Mouse (Mus musculus) forebrain, embryonic 11.5 days (tissue): ENCODE results near the gene Noa1. TPM values are rescaled to one million over a fixed set of nuclear protein-coding genes. Genes with fewer than 3 reads are reported as not detected.

ENCODE experiments used
- ATAC-seq: fragments of 200-750 bp; cut with Nextera tagmentation; replicated peaks from 2 replicates; pipeline ENCODE4 v1.8.0; 2017; ENCODE audit warnings: moderate TSS enrichment; ENCODE audit not compliant: low FRiP score
- DNase-seq: peaks from one replicate; pipeline ENCODE4 v3.0.0-alpha.2; 2017; ENCODE audit warnings: low spot score
- H3K27ac ChIP-seq: fragments of 300-500 bp; sonication (generic); 2 replicates; pipeline ENCODE4 v1.5.1; 2014; ENCODE audit warnings: low read depth, low read length
- H3K27me3 ChIP-seq: fragments of 300-500 bp; sonication (generic); 2 replicates; pipeline ENCODE4 v1.6.1; 2014; ENCODE audit warnings: mild to moderate bottlenecking, low read length, mixed read lengths; ENCODE audit not compliant: control insufficient read depth, insufficient read depth
- H3K36me3 ChIP-seq: fragments of 300-500 bp; sonication (generic); 2 replicates; pipeline ENCODE4 v1.6.1; 2014; ENCODE audit warnings: mild to moderate bottlenecking, low read length, moderate library complexity, mixed read lengths; ENCODE audit not compliant: control insufficient read depth, insufficient read depth
- H3K4me1 ChIP-seq: fragments of 300-500 bp; sonication (generic); replicated peaks from 2 replicates; pipeline ENCODE4 v1.6.1; 2014; ENCODE audit warnings: low read length, mixed read lengths; ENCODE audit not compliant: control insufficient read depth, insufficient read depth
- H3K4me2 ChIP-seq: fragments of 300-500 bp; sonication (generic); 2 replicates; pipeline ENCODE4 v1.6.1; 2014; ENCODE audit warnings: low read depth, mild to moderate bottlenecking, low read length, moderate library complexity, mixed read lengths; ENCODE audit not compliant: severe bottlenecking
- H3K4me3 ChIP-seq: fragments of 300-500 bp; sonication (generic); 2 replicates; pipeline ENCODE4 v1.5.1; 2014; ENCODE audit warnings: low read depth, low read length
- H3K9ac ChIP-seq: fragments of 300-500 bp; sonication (generic); 2 replicates; pipeline ENCODE4 v1.6.1; 2014; ENCODE audit warnings: low read length
- H3K9me3 ChIP-seq: fragments of 300-500 bp; sonication (generic); 2 replicates; pipeline ENCODE4 v1.6.1; 2016; ENCODE audit warnings: low read length, mixed read lengths; ENCODE audit not compliant: control insufficient read depth
- WGBS: fragments of 180-500 bp; shearing (Covaris S2); extraction: QIAGEN DNeasy Blood & Tissue Kit; methylation state at CpG from one replicate; pipeline ENCODE4 v1.1.7; 2014; 5-methylcytosine and 5-hydroxymethylcytosine counted together
- polyA plus RNA-seq: library from polyadenylated mRNA; unstranded; fragments of >200 nt; fragmentation: Nextera tagmentation; extraction: Ambion mirVana; gene quantifications from 2 replicates; pipeline ENCODE4 v1.2.1, GENCODE M21; 2014

Noa1 gene
- polyA plus RNA-seq, 1 experiment from 2014 or later: 39.6 TPM

GRCm38 (mm10) chr5:77348901-77349300 is 39.0 kb upstream of the Noa1 start:
- no peaks in the 10 kb centered on the region for H3K4me1 ChIP-seq
- no peak overlapping the region for H3K4me2 ChIP-seq
- peaks cover 6% of the 10 kb centered on the region for H3K36me3 ChIP-seq
- H3K27me3 ChIP-seq: no peaks in the 10 kb centered on the region
- no peak overlapping the region for H3K9ac ChIP-seq
- DNase-seq: no peak
- H3K9me3 ChIP-seq: no peaks in the 10 kb centered on the region
- H3K4me3 ChIP-seq: no peak overlapping the region
- no peak for ATAC-seq
- WGBS: 97% methylated on average over 8 of the region's 8 CpGs
- no peak overlapping the region for H3K27ac ChIP-seq

GRCm38 (mm10) chr5:77340033-77340432 is 30.1 kb upstream of the Noa1 start:
- Histone ChIP-seq H3K4me2 (no peak overlapping the region), H3K36me3 (peaks cover 21% of the 10 kb centered on the region), H3K4me1 (no peaks in the 10 kb centered on the region), H3K27ac (no peak overlapping the region), H3K27me3 (no peaks in the 10 kb centered on the region), H3K9ac (no peak overlapping the region), H3K9me3 (no peaks in the 10 kb centered on the region), H3K4me3 (no peak overlapping the region)
- DNase-seq (no peak), ATAC-seq (no peak)
- WGBS: 87% methylated on average over 4 of the region's 4 CpGs

GRCm38 (mm10) chr5:77330154-77330553 is 20.3 kb upstream of the Noa1 start:
- no peak overlapping the region for H3K27ac ChIP-seq
- no peak overlapping the region for H3K4me3 ChIP-seq
- no peaks in the 10 kb centered on the region for H3K4me1 ChIP-seq
- no peak overlapping the region for H3K9ac ChIP-seq
- H3K36me3 ChIP-seq: peaks cover 12% of the 10 kb centered on the region; the same call in 1 of the 2 replicates
- no peaks in the 10 kb centered on the region for H3K9me3 ChIP-seq
- H3K4me2 ChIP-seq: no peak overlapping the region
- no peak for ATAC-seq
- no peak for DNase-seq
- no peaks in the 10 kb centered on the region for H3K27me3 ChIP-seq
- 85% methylated on average over 5 of the region's 5 CpGs for WGBS

- H3K27me3 ChIP-seq: no peaks in the 10 kb centered on the region
- WGBS: 86% methylated on average over 1 of the region's 1 CpGs
- ATAC-seq: no peak
- no peak overlapping the region for H3K4me2 ChIP-seq
- H3K9ac ChIP-seq: no peak overlapping the region
- H3K4me3 ChIP-seq: no peak overlapping the region
- H3K4me1 ChIP-seq: no peaks in the 10 kb centered on the region
- H3K9me3 ChIP-seq: no peaks in the 10 kb centered on the region
- no peak overlapping the region for H3K27ac ChIP-seq
- no peak for DNase-seq
- H3K36me3 ChIP-seq: peaks cover 21% of the 10 kb centered on the region
Observed at GRCm38 (mm10) chr5:77324936-77325335, 15.1 kb upstream of the Noa1 start.

- Histone ChIP-seq H3K4me1 (no peaks in the 10 kb centered on the region), H3K4me2 (no peak overlapping the region)
- 95% methylated on average over 6 of the region's 6 CpGs for WGBS
Observed at GRCm38 (mm10) chr5:77314986-77315385, 5.1 kb upstream of the Noa1 start.

GRCm38 (mm10) chr5:77314206-77314605 is 4.3 kb upstream of the Noa1 start:
- WGBS: 94% methylated on average over 4 of the region's 4 CpGs
- Histone ChIP-seq H3K36me3 (peaks cover 3% of the 10 kb centered on the region; the same call in 1 of the 2 replicates), H3K27ac (no peak overlapping the region)

More at GRCm38 (mm10) chr5:77314986-77315385, 5.1 kb upstream of the Noa1 start:
- Histone ChIP-seq H3K27ac (no peak overlapping the region), H3K9me3 (no peaks in the 10 kb centered on the region), H3K9ac (no peak overlapping the region), H3K27me3 (no peaks in the 10 kb centered on the region), H3K4me3 (no peak overlapping the region), H3K36me3 (peaks cover 3% of the 10 kb centered on the region; the same call in 1 of the 2 replicates)
- no peak for DNase-seq
- ATAC-seq: no peak

GRCm38 (mm10) chr5:77309051-77309906 is 605 bp downstream of the Noa1 start:
- H3K27ac ChIP-seq: peak overlapping the region; percentile 87; the same call in 1 of the 2 replicates
- DNase-seq (peak; percentile 78), ATAC-seq (peak; percentile 28)
- 0 out of 2 replicates have a peak, but pooled peaks cover 6% of the 10 kb centered on the region for H3K4me1 ChIP-seq
- no peaks in the 10 kb centered on the region for H3K9me3 ChIP-seq
- H3K36me3 ChIP-seq: no peaks in the 10 kb centered on the region; the same call in 1 of the 2 replicates
- H3K4me3 ChIP-seq: peak overlapping the region; percentile 87
- no peaks in the 10 kb centered on the region for H3K27me3 ChIP-seq
- WGBS: under 1% methylated on average over 76 of the region's 76 CpGs
- H3K4me2 ChIP-seq: peak overlapping the region; percentile 99
- H3K9ac ChIP-seq: peak overlapping the region; percentile 79

More at GRCm38 (mm10) chr5:77314206-77314605, 4.3 kb upstream of the Noa1 start:
- Histone ChIP-seq H3K4me2 (no peak overlapping the region), H3K4me1 (no peaks in the 10 kb centered on the region), H3K9me3 (no peaks in the 10 kb centered on the region), H3K9ac (no peak overlapping the region), H3K27me3 (no peaks in the 10 kb centered on the region), H3K4me3 (no peak overlapping the region)
- no peak for DNase-seq
- ATAC-seq: no peak

- H3K4me2 ChIP-seq: peak overlapping the region; percentile 99
- no peaks in the 10 kb centered on the region; the same call in 1 of the 2 replicates for H3K36me3 ChIP-seq
- WGBS: 82% methylated on average over 5 of the region's 5 CpGs
- peak overlapping the region; percentile 87 for H3K4me3 ChIP-seq
- H3K4me1 ChIP-seq: 0 out of 2 replicates have a peak, but pooled peaks cover 6% of the 10 kb centered on the region
- ATAC-seq (no peak), DNase-seq (no peak)
- no peaks in the 10 kb centered on the region for H3K9me3 ChIP-seq
- H3K27ac ChIP-seq: no peak overlapping the region
- 0 out of 2 replicates have a peak overlapping the region, but pooled peaks have one; percentile 4 for H3K9ac ChIP-seq
- H3K27me3 ChIP-seq: no peaks in the 10 kb centered on the region
Observed at GRCm38 (mm10) chr5:77307821-77308553, 1.9 kb downstream of the Noa1 start.
